Mouse (Mus musculus): ENCODE measurements around the gene Dicer1.
A peak's percentile ranks its signal among the peaks of the same experiment; 100 is the strongest.

Gene Dicer1

GRCm38 (mm10) chr12:104751814-104752765, at the start of gene Dicer1:
TSS of gene Dicer1 (minus strand) at chr12:104751952.
- DNase-seq (ENCODE audit: low read depth, low spot score): peak; percentile 90

- no peak for DNase-seq (ENCODE audit: low read depth, low spot score)
Observed at GRCm38 (mm10) chr12:104799365-104799764, 47.6 kb upstream of the Dicer1 start.

- DNase-seq (ENCODE audit: low read depth, low spot score): no peak
Observed at GRCm38 (mm10) chr12:104797905-104798304, 46.2 kb upstream of the Dicer1 start.

- no peak for DNase-seq (ENCODE audit: low read depth, low spot score)
Observed at GRCm38 (mm10) chr12:104796635-104797378, 45.1 kb upstream of the Dicer1 start.

GRCm38 (mm10) chr12:104794957-104795356, 43.2 kb upstream of the Dicer1 start:
- no peak for DNase-seq (ENCODE audit: low read depth, low spot score)

GRCm38 (mm10) chr12:104793486-104793885, 41.7 kb upstream of the Dicer1 start:
- DNase-seq (ENCODE audit: low read depth, low spot score): no peak

GRCm38 (mm10) chr12:104777603-104778002, 25.9 kb upstream of the Dicer1 start:
- no peak for DNase-seq (ENCODE audit: low read depth, low spot score)

- DNase-seq (ENCODE audit: low read depth, low spot score): no peak
Observed at GRCm38 (mm10) chr12:104771941-104772340, 20.2 kb upstream of the Dicer1 start.

GRCm38 (mm10) chr12:104769201-104769785, 17.5 kb upstream of the Dicer1 start:
- no peak for DNase-seq (ENCODE audit: low read depth, low spot score)

- no peak for DNase-seq (ENCODE audit: low read depth, low spot score)
Observed at GRCm38 (mm10) chr12:104767183-104767582, 15.4 kb upstream of the Dicer1 start.

- no peak for DNase-seq (ENCODE audit: low read depth, low spot score)
Observed at GRCm38 (mm10) chr12:104765761-104766160, 14.0 kb upstream of the Dicer1 start.

GRCm38 (mm10) chr12:104765116-104765515, 13.4 kb upstream of the Dicer1 start:
- no peak for DNase-seq (ENCODE audit: low read depth, low spot score)

GRCm38 (mm10) chr12:104763918-104764317, 12.2 kb upstream of the Dicer1 start:
- DNase-seq (ENCODE audit: low read depth, low spot score): no peak

GRCm38 (mm10) chr12:104761411-104761810, 9.7 kb upstream of the Dicer1 start:
- no peak for DNase-seq (ENCODE audit: low read depth, low spot score)

- no peak for DNase-seq (ENCODE audit: low read depth, low spot score)
Observed at GRCm38 (mm10) chr12:104758066-104758465, 6.3 kb upstream of the Dicer1 start.

GRCm38 (mm10) chr12:104753686-104754085, 1.9 kb upstream of the Dicer1 start:
- DNase-seq (ENCODE audit: low read depth, low spot score): no peak

GRCm38 (mm10) chr12:104751331-104751813, 380 bp downstream of the Dicer1 start:
- DNase-seq (ENCODE audit: low read depth, low spot score): no peak

- DNase-seq (ENCODE audit: low read depth, low spot score): no peak
Observed at GRCm38 (mm10) chr12:104748946-104749345, 2.8 kb downstream of the Dicer1 start.

- no peak for DNase-seq (ENCODE audit: low read depth, low spot score)
Observed at GRCm38 (mm10) chr12:104747252-104747651, 4.5 kb downstream of the Dicer1 start.

- no peak for DNase-seq (ENCODE audit: low read depth, low spot score)
Observed at GRCm38 (mm10) chr12:104746601-104747000, 5.2 kb downstream of the Dicer1 start.

- no peak for DNase-seq (ENCODE audit: low read depth, low spot score)
Observed at GRCm38 (mm10) chr12:104743687-104744086, 8.1 kb downstream of the Dicer1 start.

- DNase-seq (ENCODE audit: low read depth, low spot score): no peak
Observed at GRCm38 (mm10) chr12:104742247-104742646, 9.5 kb downstream of the Dicer1 start.

Measured in brain, embryonic 18.5 days (tissue).